Mouse (Mus musculus): ENCODE measurements around the gene Obscn.

GRCm38 (mm10) chr11:58947798-58948528, 188.2 kb downstream of the Obscn start:
- TF ChIP-seq POLR2A (IDR thresholded peaks at IDR 0.05; ENCODE audit: low read depth, low read length), result no peak
- TF ChIP-seq CTCF (IDR thresholded peaks at IDR 0.05; ENCODE audit: extremely low read depth, insufficient read depth, insufficient read length, insufficient replicate concordance), result no peak

Data from spleen, adult 2 months (tissue).